Mouse (Mus musculus): ENCODE data around the gene Hspa12a. TPM values are rescaled to one million over a fixed set of nuclear protein-coding genes. Genes with fewer than 3 reads are reported as not detected.

The Hspa12a gene
- 0.81 and 1.2 TPM in 2 replicates for total RNA-seq (2017)

DNA sequence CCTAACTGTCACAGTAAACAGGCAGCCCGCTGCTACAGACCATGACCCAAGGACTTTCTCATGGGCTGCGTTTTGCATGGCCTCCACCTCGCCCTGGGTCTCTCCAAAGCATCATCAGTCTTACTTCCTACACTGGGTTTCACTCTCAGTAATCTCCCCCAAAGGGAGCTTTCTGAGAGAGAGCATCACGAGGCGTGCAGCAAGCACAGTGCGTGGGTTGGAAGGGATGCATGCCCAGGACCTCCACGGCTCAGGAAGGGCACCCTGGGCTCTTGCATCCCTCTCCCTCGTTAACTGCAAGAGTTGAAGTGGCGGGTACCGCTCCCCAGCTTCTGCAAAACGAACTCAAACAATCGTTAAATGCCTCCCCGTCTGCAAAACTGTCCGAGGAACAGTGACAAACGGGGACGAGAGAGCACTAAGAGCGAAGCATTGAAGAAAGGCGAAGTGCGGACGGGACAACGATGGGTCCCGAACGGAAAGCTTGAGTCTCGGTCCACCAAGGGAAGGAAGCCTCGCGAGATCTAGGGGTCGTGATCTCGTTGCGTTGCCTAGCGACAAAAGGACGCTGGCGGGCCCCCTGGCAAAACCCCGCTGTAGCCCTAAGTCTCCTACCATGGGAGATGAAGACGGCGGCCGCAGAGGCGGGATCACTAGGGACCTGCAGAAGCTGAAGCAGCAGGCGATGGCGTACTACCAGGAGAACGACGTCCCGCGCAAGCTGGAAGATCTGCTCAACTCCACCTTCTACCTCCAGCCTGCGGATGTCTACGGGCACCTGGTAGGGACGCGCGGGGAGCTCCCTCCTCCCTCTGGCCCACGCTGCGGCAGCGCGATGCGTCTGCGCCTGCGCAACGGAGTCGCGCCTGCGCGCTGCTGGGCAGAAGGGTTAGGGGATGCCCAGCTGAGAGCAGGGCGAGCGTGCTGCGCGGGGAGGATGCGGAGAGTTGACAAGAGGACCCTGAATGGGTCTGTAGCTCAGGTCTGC, at the start of gene Hspa12a, which contains the start of gene Eno4:
Gene Hspa12a (minus strand): TSS at position 814 of the 988 bp plus-strand sequence.
Gene Eno4 (plus strand): TSS at position 585 of the 988 bp plus-strand sequence.
- ATAC-seq (ENCODE audit: extremely low read depth, insufficient number of reproducible peaks, low FRiP score, poor library complexity, severe bottlenecking) = peak; percentile 74

DNA sequence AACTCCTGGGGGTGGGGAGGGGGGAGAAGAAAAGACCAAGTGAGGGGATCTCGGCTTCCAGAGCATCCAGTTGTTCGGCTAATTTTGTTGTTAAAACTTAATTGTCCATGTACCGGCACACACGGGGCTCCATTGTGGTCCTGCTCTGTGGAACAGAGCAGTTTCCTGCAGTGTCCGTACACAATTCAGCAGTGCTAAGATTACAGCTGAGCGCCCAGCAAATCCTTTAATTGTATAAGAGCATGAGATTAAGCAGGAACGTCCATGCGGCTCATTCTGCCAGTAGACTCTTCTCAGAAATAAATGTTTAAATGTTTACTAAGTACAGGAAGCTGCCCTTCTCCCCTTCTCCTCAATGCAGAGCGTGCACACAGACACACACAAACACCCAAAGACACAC, 38.1 kb upstream of the Hspa12a start:
- no peak for ATAC-seq (ENCODE audit: extremely low read depth, insufficient number of reproducible peaks, low FRiP score, poor library complexity, severe bottlenecking)

- no peak for ATAC-seq (ENCODE audit: extremely low read depth, insufficient number of reproducible peaks, low FRiP score, poor library complexity, severe bottlenecking)
Observed at GRCm38 (mm10) chr19:58980056-58980440, 36.6 kb upstream of the Hspa12a start.

DNA sequence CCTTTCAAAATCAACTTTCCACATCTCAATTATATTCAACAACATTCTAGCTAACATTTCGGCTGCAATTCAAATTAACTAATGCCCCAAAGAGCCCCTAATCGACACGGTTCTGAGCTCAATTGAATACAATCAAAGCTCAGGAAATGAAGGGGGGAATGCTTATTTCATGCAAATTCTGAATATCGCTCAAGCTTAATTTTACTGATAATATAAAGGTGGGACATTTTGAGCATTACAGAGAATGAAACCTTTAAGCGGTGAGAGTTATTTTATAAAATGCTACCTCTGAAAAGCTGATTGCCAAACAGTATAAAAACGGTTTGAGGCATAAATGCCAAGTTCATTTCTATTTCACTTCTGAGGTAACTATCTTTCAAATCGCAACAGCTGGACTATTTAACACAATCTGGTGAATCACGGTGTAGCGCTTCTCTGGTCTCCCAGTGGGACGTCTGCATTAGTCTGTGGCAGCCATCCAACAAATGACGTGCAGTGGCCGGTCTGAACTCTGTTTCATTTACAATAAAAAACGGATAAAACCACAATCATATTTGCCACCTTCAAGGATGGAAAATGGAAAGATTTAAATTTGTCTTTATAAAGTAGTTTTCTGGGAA, 36.1 kb upstream of the Hspa12a start:
- ATAC-seq (ENCODE audit: extremely low read depth, insufficient number of reproducible peaks, low FRiP score, poor library complexity, severe bottlenecking) = no peak

GRCm38 (mm10) chr19:58978401-58979171, 35.1 kb upstream of the Hspa12a start:
- ATAC-seq (ENCODE audit: extremely low read depth, insufficient number of reproducible peaks, low FRiP score, poor library complexity, severe bottlenecking) = no peak

- no peak for ATAC-seq (ENCODE audit: extremely low read depth, insufficient number of reproducible peaks, low FRiP score, poor library complexity, severe bottlenecking)
Observed at GRCm38 (mm10) chr19:58975216-58975863, 31.9 kb upstream of the Hspa12a start.

DNA sequence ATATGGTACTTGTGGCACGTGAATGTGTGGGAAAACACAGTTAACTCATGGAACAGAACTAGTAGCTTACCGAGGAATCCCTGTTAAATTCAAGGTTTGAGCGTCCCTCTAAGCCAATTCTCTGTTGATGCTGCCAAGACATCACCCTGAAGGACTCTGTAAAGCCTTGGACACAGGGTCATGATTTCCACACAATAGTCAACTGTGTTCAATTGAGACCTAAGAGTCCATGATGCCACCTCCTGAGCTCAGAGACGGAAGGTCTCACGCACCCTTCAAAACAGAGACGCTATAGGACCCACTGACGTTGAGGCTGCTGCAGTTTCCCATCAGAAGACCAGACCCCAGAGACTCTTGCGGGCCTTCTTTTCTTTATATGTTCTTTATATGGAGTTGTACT, 30.7 kb upstream of the Hspa12a start:
- ATAC-seq (ENCODE audit: extremely low read depth, insufficient number of reproducible peaks, low FRiP score, poor library complexity, severe bottlenecking) = no peak

- ATAC-seq (ENCODE audit: extremely low read depth, insufficient number of reproducible peaks, low FRiP score, poor library complexity, severe bottlenecking) = no peak
Observed at GRCm38 (mm10) chr19:58970826-58971225, 27.4 kb upstream of the Hspa12a start.

- no peak for ATAC-seq (ENCODE audit: extremely low read depth, insufficient number of reproducible peaks, low FRiP score, poor library complexity, severe bottlenecking)
Observed at GRCm38 (mm10) chr19:58968731-58969506, 25.5 kb upstream of the Hspa12a start.

DNA sequence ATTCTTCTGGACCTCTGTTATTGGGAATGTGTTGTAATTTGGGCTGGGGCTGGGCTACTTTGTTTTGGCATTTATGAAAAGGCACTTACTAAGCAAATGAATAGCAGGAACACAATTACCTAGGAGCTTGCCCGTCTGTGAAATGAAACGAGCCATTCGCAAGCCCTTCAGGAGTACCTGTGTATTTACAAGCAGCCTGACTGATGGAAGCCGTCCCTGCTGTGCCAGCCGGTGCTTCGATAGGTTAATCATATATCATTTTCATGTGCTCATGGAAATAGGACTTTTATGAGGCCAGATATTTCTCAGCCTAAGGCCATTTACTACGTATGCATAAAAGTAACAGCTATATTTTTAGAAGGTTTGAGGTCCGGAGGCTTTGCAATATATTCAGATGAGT, 19.6 kb upstream of the Hspa12a start:
- no peak for ATAC-seq (ENCODE audit: extremely low read depth, insufficient number of reproducible peaks, low FRiP score, poor library complexity, severe bottlenecking)

- ATAC-seq (ENCODE audit: extremely low read depth, insufficient number of reproducible peaks, low FRiP score, poor library complexity, severe bottlenecking) = no peak
Observed at GRCm38 (mm10) chr19:58954779-58955178, 11.3 kb upstream of the Hspa12a start.

- ATAC-seq (ENCODE audit: extremely low read depth, insufficient number of reproducible peaks, low FRiP score, poor library complexity, severe bottlenecking) = no peak
Observed at GRCm38 (mm10) chr19:58952236-58952635, 8.8 kb upstream of the Hspa12a start.

- no peak for ATAC-seq (ENCODE audit: extremely low read depth, insufficient number of reproducible peaks, low FRiP score, poor library complexity, severe bottlenecking)
Observed at GRCm38 (mm10) chr19:58951521-58951920, 8.1 kb upstream of the Hspa12a start.

GRCm38 (mm10) chr19:58945959-58946358, 2.5 kb upstream of the Hspa12a start:
- no peak for ATAC-seq (ENCODE audit: extremely low read depth, insufficient number of reproducible peaks, low FRiP score, poor library complexity, severe bottlenecking)

- no peak for ATAC-seq (ENCODE audit: extremely low read depth, insufficient number of reproducible peaks, low FRiP score, poor library complexity, severe bottlenecking)
Observed at GRCm38 (mm10) chr19:58933062-58933461, 10.4 kb downstream of the Hspa12a start.

DNA sequence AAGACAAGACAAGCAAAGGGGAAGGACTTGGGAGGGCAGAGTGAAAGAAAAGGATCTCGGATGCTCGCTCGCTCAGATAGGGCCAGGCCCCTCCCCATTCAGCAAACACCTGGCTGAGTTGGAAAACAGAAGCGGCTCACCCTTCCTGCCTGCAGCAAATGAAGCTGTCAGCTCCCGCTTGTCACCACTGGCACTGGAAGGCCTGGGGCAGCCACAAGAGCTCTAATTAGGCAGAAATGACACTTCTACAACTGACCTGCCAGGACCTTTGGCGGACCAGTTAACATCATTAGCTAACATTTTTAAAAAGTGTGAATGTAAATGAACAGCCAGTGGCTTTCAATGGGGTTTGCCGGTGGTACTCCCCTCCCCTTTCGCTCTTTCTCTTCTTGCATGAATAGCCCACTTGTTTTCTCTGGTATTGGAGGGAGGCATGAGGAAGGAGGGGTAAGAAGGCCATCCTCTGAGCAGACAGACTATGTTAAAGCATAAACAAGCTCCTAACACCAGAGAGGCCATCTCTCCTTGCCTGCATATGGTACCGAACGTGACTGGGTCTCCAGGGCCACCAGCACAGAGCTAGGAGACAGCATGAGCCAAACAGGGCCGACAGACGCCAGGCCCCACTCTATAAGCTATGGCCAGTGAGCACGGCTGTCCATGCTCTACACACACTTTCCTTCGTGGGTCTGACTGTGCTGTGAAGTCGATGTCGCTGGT, 12.2 kb downstream of the Hspa12a start:
- ATAC-seq (ENCODE audit: extremely low read depth, insufficient number of reproducible peaks, low FRiP score, poor library complexity, severe bottlenecking) = no peak

- ATAC-seq (ENCODE audit: extremely low read depth, insufficient number of reproducible peaks, low FRiP score, poor library complexity, severe bottlenecking) = no peak
Observed at GRCm38 (mm10) chr19:58919148-58919547, 24.3 kb downstream of the Hspa12a start.

DNA sequence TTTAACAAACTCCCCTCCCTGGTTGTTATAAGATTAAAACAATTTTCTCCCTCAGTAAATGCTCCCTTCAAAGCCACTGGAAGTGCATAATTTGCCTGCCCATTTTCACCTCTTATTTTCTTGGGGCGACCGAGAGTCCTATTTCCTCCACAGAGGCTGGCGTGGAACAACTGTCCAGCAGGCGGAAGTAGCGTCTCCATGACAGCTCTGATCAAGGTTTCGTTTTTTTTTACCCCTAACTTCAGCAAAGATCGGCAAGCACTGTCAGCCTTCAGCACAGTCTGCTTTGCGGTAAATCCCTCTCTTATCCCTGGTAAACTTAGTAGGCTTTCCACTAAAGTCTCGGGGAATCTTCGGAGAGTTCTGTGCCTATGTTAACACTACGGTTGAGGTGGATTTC, 24.9 kb downstream of the Hspa12a start:
- no peak for ATAC-seq (ENCODE audit: extremely low read depth, insufficient number of reproducible peaks, low FRiP score, poor library complexity, severe bottlenecking)
